Mouse (Mus musculus) natural killer cell, adult 2 months (primary cell): Measurements from ENCODE around the gene Mmp1b.
"Not testable (repeated sequence)": the region's sequence is repeated elsewhere in the genome, so short reads cannot be mapped to it uniquely, and the experiment has no call there.

ENCODE experiments used
- DNase-seq, 2 experiments: peaks; one replicate each; pipeline ENCODE4 v3.0.0; 2022; ENCODE audit warnings: low spot score in 2 of 2

The Mmp1b gene

DNA sequence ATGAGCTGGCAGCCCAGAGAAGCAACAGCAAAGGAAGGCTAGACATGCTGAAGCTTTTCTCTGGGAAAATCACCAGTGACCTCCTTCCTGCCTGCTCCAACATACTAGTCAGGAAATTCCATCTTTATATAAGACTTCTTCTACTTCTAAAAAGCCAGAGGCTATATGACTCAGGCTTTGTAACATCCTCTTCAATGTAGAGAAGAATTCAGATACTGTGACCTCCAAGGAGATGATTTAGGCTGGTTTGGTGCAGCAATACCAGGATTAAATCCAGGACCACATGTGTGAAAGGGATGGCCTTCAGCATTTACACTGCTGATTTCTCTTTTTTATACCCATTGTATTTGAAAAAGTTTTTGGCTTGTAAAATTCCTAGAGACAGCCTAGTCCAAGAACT is at the start of gene Mmp1b:
Gene Mmp1b (minus strand): TSS at position 101 of the 400 bp plus-strand sequence.
- no peak for DNase-seq

DNA sequence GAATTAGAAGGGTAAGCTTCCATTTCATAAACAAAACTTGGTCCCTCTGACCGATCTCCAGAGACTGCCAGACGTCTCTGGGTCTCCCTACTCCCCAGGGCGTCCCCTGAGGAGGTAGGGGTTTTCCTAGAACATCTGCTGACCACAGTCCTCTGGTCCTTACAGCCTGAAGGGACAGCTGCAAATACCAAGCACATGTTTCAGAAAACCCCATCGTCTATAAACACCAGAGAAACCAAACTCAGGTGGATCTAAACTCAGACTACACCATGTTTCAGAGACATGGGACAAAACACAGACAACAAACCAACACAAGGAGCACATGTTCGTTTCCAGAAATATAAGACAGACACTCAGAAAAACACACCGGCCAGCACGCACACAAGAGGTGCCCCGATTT is 8.7 kb upstream of the Mmp1b start:
- not testable (repeated sequence) for DNase-seq

DNA sequence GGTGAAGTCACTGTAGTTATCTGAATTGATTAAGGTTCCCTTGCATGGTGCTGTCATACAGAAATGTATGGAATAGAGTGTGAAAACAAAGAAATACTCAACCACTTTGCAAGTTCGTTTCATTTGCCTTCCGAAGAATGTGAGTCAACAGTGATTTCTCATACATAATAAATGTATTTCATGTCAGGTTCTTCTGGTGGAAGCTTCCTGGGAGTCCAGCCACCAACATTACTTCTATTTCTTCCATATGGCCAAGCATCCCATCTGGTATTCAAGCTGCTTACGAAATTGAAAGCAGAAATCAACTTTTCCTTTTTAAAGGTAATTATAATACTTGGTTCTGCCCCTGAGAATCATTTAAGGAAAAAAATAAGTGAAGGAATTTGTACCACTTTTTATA is 33.3 kb downstream of the Mmp1b start:
- DNase-seq, result no peak

- DNase-seq, result no peak
Measured at GRCm38 (mm10) chr9:7345513-7345912, 42.3 kb downstream of the Mmp1b start.

- DNase-seq, result no peak
Measured at GRCm38 (mm10) chr9:7344107-7344506, 43.7 kb downstream of the Mmp1b start, which contains the start of gene Mmp12. TSS of gene Mmp12 (plus strand) at chr9:7344381.

DNA sequence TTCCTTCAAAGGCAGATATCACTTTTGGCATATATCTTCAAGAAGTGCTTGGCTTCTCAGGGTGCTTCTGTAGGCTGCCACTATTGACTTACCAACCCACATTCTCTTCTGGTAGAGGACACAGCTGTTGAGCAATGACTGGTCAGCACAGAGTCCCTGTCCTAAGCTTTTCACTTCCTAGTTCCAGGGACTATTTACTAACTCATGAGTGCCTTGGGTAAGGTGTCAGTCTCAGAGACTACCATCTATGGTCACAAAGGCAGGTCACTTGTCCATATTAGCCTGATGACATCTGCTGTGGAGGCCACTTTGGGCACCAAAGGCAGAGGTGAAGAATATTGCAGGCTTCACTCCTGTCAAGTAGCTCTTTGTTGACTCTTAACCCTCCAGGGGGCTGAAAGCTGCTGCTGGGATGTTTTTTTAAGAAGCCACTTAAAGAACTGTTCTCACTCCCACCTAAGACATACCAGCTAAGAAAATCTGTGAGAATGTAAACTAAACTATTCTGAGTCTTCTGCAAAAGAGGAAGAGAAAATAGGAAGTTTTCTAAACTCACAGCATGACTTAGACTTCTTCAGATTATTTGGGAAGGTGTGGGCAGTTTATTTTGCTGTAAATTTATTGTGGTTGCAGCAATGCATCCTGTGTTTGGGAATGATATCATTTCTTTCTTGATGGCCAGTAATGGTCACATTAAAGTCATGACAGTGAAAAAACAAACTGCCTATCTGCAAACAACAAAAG is 50.9 kb downstream of the Mmp1b start:
- no peak for DNase-seq

DNA sequence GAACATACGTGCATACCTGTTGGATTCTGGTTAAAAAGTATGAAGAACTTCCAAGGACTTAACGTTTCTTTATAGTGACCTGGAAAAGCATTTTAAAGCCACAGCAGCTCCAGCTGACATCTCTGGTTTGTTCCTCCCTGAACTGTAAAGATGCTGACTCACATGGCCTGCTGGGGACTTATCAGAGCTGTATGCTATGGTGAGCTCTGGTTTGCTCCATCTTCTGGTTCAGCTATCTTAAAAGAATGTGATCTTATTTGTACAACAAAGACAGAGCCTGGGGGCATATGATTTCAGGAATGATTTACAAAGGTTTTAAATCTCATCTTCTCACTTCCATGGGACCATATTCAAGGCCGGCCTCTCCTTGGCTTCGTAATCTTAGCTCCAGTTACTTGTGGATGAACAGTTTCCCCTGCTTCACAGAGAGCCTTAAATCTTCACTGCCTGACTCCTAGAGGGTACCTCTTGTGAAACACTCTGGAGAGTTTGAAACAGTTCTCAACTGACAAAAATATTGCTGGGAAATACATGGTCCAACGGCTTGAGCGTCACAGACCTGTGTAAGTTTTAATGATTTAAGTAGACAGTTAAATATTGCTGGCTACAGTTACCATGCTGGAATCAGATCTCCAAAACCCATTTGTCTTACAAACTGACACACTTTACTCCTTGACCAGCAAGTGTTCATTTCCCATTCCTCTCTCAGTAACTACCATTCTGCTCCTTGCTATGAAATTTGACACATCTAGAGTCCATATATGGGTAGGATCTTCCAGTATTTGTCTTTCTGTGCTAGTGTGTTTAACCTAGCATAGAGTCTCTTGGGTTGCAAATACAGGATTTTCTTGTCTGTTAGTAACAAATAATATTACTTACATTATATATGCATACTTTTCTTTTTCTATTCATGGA is 51.8 kb downstream of the Mmp1b start:
- DNase-seq, result no peak

DNA sequence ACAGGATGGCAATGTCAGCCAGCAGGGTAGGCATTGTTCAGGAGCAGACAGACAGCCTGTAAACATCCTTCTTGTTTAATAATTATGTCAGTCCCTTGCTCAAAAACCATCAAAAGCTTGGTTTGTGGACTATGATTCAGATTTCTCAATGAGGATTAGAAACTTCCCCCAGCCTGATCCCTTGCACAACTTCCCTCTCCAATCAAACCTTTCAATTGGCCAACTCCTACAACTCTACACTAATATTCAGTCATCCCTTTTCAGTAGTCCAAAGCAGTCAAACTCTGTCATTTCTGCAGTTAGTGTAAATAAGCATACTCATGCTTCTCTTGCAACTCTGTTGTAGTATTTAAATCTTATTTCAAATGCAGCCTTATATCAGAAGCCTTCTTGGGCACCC is 56.0 kb downstream of the Mmp1b start:
- no peak for DNase-seq
